Mouse (Mus musculus) hindbrain, embryonic 16.5 days (tissue): ENCODE results near the gene Triobp. TPM values are rescaled to one million over a fixed set of nuclear protein-coding genes. Genes with fewer than 3 reads are reported as not detected.
A peak's percentile ranks its signal among the peaks of the same experiment; 100 is the strongest.
"Not testable (repeated sequence)": the region's sequence is repeated elsewhere in the genome, so short reads cannot be mapped to it uniquely, and the experiment has no call there.

ENCODE experiments used
- ATAC-seq: fragments of 200-750 bp; cut with Nextera tagmentation; 2 replicates; pipeline ENCODE4 v1.8.0; 2017; ENCODE audit warnings: moderate TSS enrichment, moderate library complexity
- H3K27ac ChIP-seq: fragments of 300-500 bp; sonication (generic); 2 replicates; pipeline ENCODE4 v1.5.1; 2014; ENCODE audit warnings: low read depth, mild to moderate bottlenecking, control low read depth, low read length, moderate library complexity
- H3K27me3 ChIP-seq: fragments of 300-500 bp; sonication (generic); replicated peaks from 2 replicates; pipeline ENCODE4 v1.6.1; 2014; ENCODE audit warnings: low read length; ENCODE audit not compliant: control insufficient read depth, insufficient read depth
- H3K36me3 ChIP-seq: fragments of 300-500 bp; sonication (generic); 2 replicates; pipeline ENCODE4 v1.6.1; 2014; ENCODE audit warnings: mild to moderate bottlenecking, low read length, moderate library complexity, mixed read lengths; ENCODE audit not compliant: control insufficient read depth, insufficient read depth
- H3K4me1 ChIP-seq: fragments of 300-500 bp; sonication (generic); 2 replicates; pipeline ENCODE4 v1.6.1; 2014; ENCODE audit warnings: low read depth, low read length; ENCODE audit not compliant: control insufficient read depth, insufficient read depth
- H3K4me2 ChIP-seq: fragments of 300-500 bp; sonication (generic); 2 replicates; pipeline ENCODE4 v1.6.1; 2014; ENCODE audit warnings: mild to moderate bottlenecking, low read length, control low read depth, moderate library complexity
- H3K4me3 ChIP-seq: fragments of 300-500 bp; sonication (generic); 2 replicates; pipeline ENCODE4 v1.5.1; 2014; ENCODE audit warnings: mild to moderate bottlenecking, low read length, control low read depth, moderate library complexity
- H3K9ac ChIP-seq: fragments of 300-500 bp; sonication (generic); 2 replicates; pipeline ENCODE4 v1.6.1; 2014; ENCODE audit warnings: low read depth, mild to moderate bottlenecking, control low read depth, low read length, moderate library complexity
- H3K9me3 ChIP-seq: fragments of 300-500 bp; sonication (generic); 2 replicates; pipeline ENCODE4 v1.6.1; 2014; ENCODE audit warnings: mild to moderate bottlenecking, low read length, moderate library complexity; ENCODE audit not compliant: control insufficient read depth
- WGBS: fragments of 180-500 bp; shearing (Covaris S2); extraction: QIAGEN DNeasy Blood & Tissue Kit; methylation state at CpG from one replicate; pipeline ENCODE4 v1.1.7; 2014; 5-methylcytosine and 5-hydroxymethylcytosine counted together
- polyA plus RNA-seq: library from polyadenylated mRNA; unstranded; fragments of >200 nt; fragmentation: Nextera tagmentation; extraction: Ambion mirVana; gene quantifications from 2 replicates; pipeline ENCODE4 v1.2.1, GENCODE M21; 2015

Triobp gene
- polyA plus RNA-seq, 1 experiment from 2014 or later: 36.1 TPM

DNA sequence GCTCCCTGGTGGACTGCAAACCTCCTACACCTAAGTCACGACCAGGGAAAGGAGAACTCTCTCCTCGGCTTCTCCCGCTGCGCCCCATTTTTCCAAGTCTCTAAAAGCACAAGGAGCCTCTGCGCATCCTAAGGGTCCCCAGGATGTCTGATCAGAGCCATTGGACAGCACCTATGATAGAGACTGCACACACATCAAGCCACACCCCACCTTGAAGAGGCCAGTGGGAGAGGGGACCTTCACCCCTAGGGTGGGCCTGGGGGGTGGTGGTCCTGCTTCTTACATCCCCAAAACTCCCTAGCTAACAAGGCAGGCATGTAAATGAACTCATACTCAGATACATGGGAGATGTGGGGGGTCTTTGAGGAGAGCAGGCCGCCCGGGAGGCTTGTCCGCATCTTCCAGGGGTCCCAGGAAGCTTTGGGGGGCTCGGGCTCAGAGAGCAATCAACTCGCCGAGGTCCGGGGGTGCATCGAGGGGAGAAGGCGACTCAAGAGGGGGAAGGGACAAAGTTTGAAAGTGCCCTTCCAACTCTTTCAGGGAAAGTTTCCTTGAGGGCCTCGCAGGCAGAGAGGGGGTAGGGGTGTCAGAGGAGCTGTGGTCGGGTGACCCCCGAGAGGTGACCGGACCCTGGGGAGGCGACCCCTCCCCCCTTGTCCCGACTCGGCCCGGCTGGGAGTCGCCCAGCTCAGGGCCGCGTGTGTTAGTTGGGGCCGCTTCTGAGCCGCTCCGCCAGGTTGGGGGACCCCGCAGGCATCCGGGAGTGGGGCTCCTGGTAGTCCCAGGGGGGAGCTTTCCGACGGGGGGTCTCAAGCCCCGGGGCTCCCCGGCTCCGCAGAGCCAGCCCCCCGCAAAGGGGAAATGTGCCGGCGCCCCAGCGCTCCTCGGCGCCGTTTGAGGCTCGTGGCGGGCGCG, 80.0 kb downstream of the Triobp start:
- Histone ChIP-seq H3K9me3 (no peaks in the 10 kb centered on the region), H3K4me3 (peak overlapping the region; percentile 75), H3K9ac (peak overlapping the region; percentile 97), H3K36me3 (no peaks in the 10 kb centered on the region), H3K4me1 (peaks cover 38% of the 10 kb centered on the region), H3K27ac (peak overlapping the region; percentile 95), H3K27me3 (no peaks in the 10 kb centered on the region; the same call in 1 of the 2 replicates), H3K4me2 (peak overlapping the region; percentile 100)
- WGBS: 5% methylated on average over 43 of the region's 46 CpGs
- ATAC-seq: no peak

- Histone ChIP-seq H3K4me3 (peak within 1 kb of the TSS; percentile 75), H3K27ac (peak within 1 kb of the TSS; percentile 95), H3K9me3 (no peaks in the 10 kb centered on the region), H3K4me2 (peak within 1 kb of the TSS; percentile 100), H3K4me1 (peaks cover 38% of the 10 kb centered on the region), H3K27me3 (no peaks in the 10 kb centered on the region), H3K36me3 (no peaks in the 10 kb centered on the region), H3K9ac (peak within 1 kb of the TSS; percentile 97)
- WGBS: 0% methylated on average over 51 of the region's 58 CpGs
- peak; percentile 81 for ATAC-seq
Measured at GRCm38 (mm10) chr15:79028237-79028738, 80.8 kb downstream of the Triobp start, which contains the start of gene H1f0. H1f0 (plus strand) TSS chr15:79028450.

DNA sequence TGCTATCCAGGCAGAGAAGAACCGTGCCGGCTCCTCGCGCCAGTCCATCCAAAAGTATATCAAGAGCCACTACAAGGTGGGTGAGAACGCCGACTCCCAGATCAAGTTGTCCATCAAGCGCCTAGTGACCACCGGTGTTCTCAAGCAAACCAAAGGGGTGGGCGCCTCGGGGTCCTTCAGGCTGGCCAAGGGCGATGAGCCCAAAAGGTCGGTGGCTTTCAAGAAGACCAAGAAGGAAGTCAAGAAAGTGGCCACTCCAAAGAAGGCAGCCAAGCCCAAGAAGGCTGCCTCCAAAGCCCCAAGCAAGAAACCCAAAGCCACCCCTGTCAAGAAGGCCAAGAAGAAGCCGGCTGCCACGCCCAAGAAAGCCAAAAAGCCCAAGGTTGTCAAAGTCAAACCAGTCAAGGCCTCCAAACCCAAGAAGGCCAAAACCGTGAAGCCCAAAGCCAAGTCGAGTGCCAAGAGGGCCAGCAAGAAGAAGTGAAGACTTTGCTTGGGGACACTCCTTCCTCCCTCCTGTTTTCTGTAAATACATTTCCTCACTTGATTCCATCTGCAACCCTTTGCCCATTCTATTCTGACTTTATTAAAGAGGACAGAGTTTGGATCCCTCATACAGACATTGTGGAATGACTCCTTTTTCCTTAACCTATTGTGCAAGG, 81.4 kb downstream of the Triobp start:
- Histone ChIP-seq H3K4me2 (peak overlapping the region; percentile 100), H3K9me3 (no peaks in the 10 kb centered on the region), H3K36me3 (no peaks in the 10 kb centered on the region), H3K4me3 (peak overlapping the region; percentile 75), H3K27ac (peak overlapping the region; percentile 95), H3K27me3 (no peaks in the 10 kb centered on the region), H3K9ac (peak overlapping the region; percentile 97), H3K4me1 (peaks cover 38% of the 10 kb centered on the region)
- WGBS: 22% methylated on average over 16 of the region's 16 CpGs
- no peak for ATAC-seq

GRCm38 (mm10) chr15:79029519-79030241, 82.2 kb downstream of the Triobp start:
- Histone ChIP-seq H3K27me3 (no peaks in the 10 kb centered on the region), H3K4me1 (peaks cover 38% of the 10 kb centered on the region), H3K9ac (peak overlapping the region; percentile 71), H3K36me3 (no peaks in the 10 kb centered on the region), H3K4me3 (peak overlapping the region; percentile 75), H3K9me3 (no peaks in the 10 kb centered on the region), H3K4me2 (peak overlapping the region; percentile 100), H3K27ac (peak overlapping the region; percentile 72)
- ATAC-seq: no peak
- 4% methylated on average over 11 of the region's 11 CpGs for WGBS

- ATAC-seq: peak; percentile 88
- Histone ChIP-seq H3K27ac (peak overlapping the region; percentile 72), H3K4me3 (peak overlapping the region; percentile 75), H3K27me3 (no peaks in the 10 kb centered on the region), H3K9me3 (no peaks in the 10 kb centered on the region), H3K36me3 (no peaks in the 10 kb centered on the region), H3K9ac (peak overlapping the region; percentile 71), H3K4me1 (peaks cover 34% of the 10 kb centered on the region), H3K4me2 (peak overlapping the region; percentile 100)
- WGBS: under 1% methylated on average over 52 of the region's 52 CpGs
Measured at GRCm38 (mm10) chr15:79030551-79031435, 83.3 kb downstream of the Triobp start.

GRCm38 (mm10) chr15:79031908-79032307, 84.4 kb downstream of the Triobp start:
- H3K4me2 ChIP-seq, ATAC-seq, H3K9me3 ChIP-seq, H3K36me3 ChIP-seq, H3K9ac ChIP-seq, H3K4me3 ChIP-seq, H3K27me3 ChIP-seq, H3K27ac ChIP-seq: not testable (repeated sequence)
- H3K4me1 ChIP-seq: peaks cover 30% of the 10 kb centered on the region
- 84% methylated on average over 5 of the region's 5 CpGs for WGBS

DNA sequence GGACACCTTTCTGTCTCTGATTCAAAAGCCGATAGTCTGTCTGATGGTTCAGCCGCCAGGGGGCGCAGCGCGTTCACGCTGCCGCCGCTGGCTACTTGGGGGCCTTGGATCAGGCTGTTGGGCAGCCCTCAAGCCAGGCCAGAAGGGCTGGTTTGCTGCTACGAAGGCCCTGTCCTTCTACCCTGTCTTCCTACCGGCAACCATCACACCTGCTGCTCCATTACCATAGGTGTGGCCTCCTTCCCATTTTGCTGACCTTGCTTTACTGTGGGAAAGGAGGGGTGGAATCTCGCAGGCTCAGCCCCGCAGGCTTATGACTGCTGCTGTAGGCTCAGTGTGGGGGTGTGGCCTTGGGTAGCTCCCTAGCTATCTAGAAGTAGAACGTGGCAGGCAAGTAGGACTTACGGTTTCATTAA, 90.4 kb downstream of the Triobp start:
- Histone ChIP-seq H3K4me2 (peak overlapping the region; percentile 27), H3K27ac (no peak overlapping the region), H3K9ac (0 out of 2 replicates have a peak overlapping the region, but pooled peaks have one; percentile 14), H3K36me3 (no peaks in the 10 kb centered on the region), H3K4me3 (no peak overlapping the region), H3K27me3 (peaks cover 9% of the 10 kb centered on the region), H3K9me3 (no peaks in the 10 kb centered on the region), H3K4me1 (peaks cover 10% of the 10 kb centered on the region)
- no peak for ATAC-seq
- whole genome bisulfite sequencing: 10% methylated on average over 14 of the region's 14 CpGs

DNA sequence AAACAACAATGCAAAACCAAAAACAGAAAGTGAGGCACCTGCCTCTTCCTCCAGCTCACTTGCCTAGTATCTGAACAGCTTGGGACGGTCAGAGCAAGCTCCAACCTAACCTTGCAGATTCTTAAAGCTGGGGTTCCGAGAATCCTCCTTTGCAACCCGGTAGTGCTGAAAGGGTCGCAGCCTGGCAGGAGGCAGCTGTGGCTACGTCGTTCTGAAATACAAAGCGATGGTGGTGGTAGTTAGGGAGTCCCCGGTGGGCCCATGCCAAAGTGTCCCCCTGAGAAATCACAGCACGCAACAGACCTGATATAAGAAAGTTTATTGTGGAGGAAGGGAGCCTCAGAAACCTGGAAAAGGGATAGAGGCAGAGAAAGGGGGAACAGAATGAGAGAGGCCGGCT, 90.8 kb downstream of the Triobp start:
- 61% methylated on average over 10 of the region's 10 CpGs for WGBS
- Histone ChIP-seq H3K4me2 (no peak overlapping the region), H3K36me3 (no peaks in the 10 kb centered on the region), H3K27me3 (peaks cover 9% of the 10 kb centered on the region), H3K4me1 (peaks cover 10% of the 10 kb centered on the region), H3K4me3 (no peak overlapping the region), H3K9ac (no peak overlapping the region), H3K27ac (no peak overlapping the region), H3K9me3 (no peaks in the 10 kb centered on the region)
- ATAC-seq: no peak
